Mouse (Mus musculus): Measurements from ENCODE around the gene Rps19. TPM values are rescaled to one million over a fixed set of nuclear protein-coding genes. Genes with fewer than 3 reads are reported as not detected.
A peak's percentile ranks its signal among the peaks of the same experiment; 100 is the strongest.

Rps19 gene
- polyA plus RNA-seq, 1 experiment from 2014 or later, result 2,364 TPM

DNA sequence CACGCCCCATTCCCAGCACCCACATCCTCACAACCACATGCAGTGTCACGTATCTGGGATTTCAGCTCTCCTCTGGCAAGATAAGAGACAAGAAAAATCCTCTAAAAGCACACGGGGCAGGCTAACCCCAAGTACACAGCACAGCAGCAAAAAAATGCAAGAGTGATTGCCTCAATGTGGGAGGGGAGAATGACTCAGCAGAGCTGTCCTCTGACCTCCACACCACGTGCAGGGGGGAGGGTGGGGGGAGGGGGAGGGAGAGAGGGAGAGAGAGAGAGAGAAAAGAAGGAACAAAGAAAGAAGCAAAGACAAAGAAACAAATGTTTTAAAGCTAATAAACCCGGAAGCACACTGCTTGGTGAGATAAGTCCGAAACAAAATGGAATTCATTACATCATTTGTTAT, 33.3 kb upstream of the Rps19 start:
- H3K36me3 ChIP-seq (ENCODE audit: insufficient read depth, low read length), result no peaks in the 10 kb centered on the region
- no peak overlapping the region for H3K4me3 ChIP-seq (ENCODE audit: low read length)
- H3K4me2 ChIP-seq (replicated peaks; ENCODE audit: low read depth, low read length), result no peak overlapping the region
- H3K4me1 ChIP-seq (ENCODE audit: insufficient read depth, low read length), result peaks cover 9% of the 10 kb centered on the region; the same call in 1 of the 2 replicates
- 36% methylated on average over 6 of the region's 6 CpGs for WGBS
- no peaks in the 10 kb centered on the region for H3K9me3 ChIP-seq (ENCODE audit: low read length)
- H3K27me3 ChIP-seq (ENCODE audit: insufficient read depth, low read length), result no peaks in the 10 kb centered on the region
- 0 out of 2 replicates have a peak, but pooled peaks have one; percentile 23 for ATAC-seq (ENCODE audit: low FRiP score, low TSS enrichment)
- no peak overlapping the region for H3K27ac ChIP-seq (ENCODE audit: low read length)
- H3K9ac ChIP-seq (replicated peaks; ENCODE audit: low read length), result no peak overlapping the region

DNA sequence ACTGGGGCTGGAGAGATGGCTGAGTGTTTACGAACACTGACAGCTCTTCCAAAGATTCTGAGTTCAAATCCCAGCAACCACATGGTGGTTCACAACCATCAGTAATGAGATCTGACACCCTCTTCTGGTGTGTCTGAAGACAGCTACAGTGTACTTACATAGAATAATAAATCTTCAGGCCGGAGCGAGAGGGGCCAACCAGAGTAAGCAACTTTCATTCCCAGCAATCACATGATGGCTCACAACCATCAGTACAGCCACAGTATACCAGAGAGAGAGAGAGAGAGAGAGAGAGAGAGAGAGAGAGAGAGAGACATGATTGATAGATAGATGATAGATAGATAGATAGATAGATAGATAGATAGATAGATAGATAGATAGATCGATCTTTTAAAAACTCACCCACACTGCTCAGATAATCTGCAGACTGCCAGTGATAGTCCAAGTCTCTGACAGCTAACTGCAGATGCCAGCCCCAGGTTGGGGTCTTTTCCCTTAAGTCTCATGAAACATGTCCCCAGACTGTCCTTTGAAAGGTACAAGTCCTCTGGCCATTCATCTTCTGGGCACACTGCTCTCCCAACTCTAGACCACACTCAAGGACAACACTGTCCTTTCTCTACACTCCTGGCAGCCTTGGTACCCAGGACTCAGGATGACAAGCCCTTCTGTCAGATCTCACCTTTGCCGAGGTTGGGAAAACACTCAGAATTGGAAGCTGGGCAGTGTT, 32.4 kb upstream of the Rps19 start:
- H3K9ac ChIP-seq (replicated peaks; ENCODE audit: low read length), result no peak overlapping the region
- H3K4me3 ChIP-seq (ENCODE audit: low read length), result no peak overlapping the region
- H3K4me2 ChIP-seq (replicated peaks; ENCODE audit: low read depth, low read length), result no peak overlapping the region
- peaks cover 9% of the 10 kb centered on the region; the same call in 1 of the 2 replicates for H3K4me1 ChIP-seq (ENCODE audit: insufficient read depth, low read length)
- H3K9me3 ChIP-seq (ENCODE audit: low read length), result no peaks in the 10 kb centered on the region
- no peaks in the 10 kb centered on the region for H3K27me3 ChIP-seq (ENCODE audit: insufficient read depth, low read length)
- ATAC-seq (ENCODE audit: low FRiP score, low TSS enrichment), result no peak
- no peaks in the 10 kb centered on the region for H3K36me3 ChIP-seq (ENCODE audit: insufficient read depth, low read length)
- no peak overlapping the region for H3K27ac ChIP-seq (ENCODE audit: low read length)
- 74% methylated on average over 5 of the region's 5 CpGs for WGBS

DNA sequence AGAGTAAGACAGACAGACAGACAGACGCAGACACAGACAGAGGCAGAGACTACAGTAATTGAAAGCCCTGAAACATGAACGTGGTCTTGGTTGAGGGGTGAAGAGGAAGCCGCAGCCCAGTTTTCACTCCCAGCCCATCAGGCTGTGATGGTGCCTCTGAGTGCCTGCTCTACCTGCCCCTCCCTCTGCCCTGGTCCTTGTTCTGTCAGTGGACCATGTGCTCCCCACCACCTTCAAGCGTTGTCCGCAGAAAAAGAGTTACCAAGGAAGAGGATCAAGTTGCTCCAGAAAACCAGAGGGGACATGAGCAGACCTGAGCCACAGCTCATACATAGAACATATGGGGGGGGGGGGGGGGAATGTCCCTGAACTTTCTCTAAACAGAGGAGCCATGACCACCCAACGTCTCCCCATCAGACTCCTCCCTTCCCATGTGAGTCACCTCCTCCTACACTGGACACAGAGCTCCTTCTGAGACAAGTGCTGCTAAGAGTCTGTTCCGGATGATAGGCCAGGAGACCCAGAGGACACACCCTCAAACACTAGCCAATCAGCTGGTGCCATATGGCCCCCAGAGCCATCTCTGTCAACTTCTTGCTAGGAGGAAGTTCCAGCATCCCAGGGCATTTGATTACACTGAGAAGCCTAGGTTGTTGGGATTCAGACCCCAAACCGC, 31.5 kb upstream of the Rps19 start:
- H3K4me3 ChIP-seq (ENCODE audit: low read length), result no peak overlapping the region
- H3K27me3 ChIP-seq (ENCODE audit: insufficient read depth, low read length), result no peaks in the 10 kb centered on the region; the same call in 1 of the 2 replicates
- H3K4me2 ChIP-seq (replicated peaks; ENCODE audit: low read depth, low read length), result no peak overlapping the region
- H3K9ac ChIP-seq (replicated peaks; ENCODE audit: low read length), result no peak overlapping the region
- 64% methylated on average over 8 of the region's 8 CpGs for WGBS
- peak; percentile 65 for ATAC-seq (ENCODE audit: low FRiP score, low TSS enrichment)
- no peaks in the 10 kb centered on the region for H3K9me3 ChIP-seq (ENCODE audit: low read length)
- H3K4me1 ChIP-seq (ENCODE audit: insufficient read depth, low read length), result peaks cover 9% of the 10 kb centered on the region; the same call in 1 of the 2 replicates
- H3K36me3 ChIP-seq (ENCODE audit: insufficient read depth, low read length), result no peaks in the 10 kb centered on the region
- no peak overlapping the region for H3K27ac ChIP-seq (ENCODE audit: low read length)

DNA sequence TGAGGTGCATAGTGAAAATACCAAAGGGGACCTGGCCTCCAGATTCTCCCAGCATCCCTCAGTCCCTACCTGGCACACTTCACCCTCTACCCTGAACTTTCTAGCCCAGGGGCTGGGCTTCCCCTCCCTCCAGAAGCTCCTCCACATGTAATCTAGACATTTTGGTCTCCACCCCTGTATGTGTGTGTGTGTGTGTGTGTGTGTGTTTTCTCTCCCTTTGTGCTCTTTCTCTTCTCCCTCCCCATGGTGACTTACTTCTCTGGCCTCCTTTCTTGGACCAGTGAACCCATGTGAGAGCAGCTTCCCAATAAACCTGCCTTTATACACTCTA, 31.0 kb upstream of the Rps19 start:
- H3K4me1 ChIP-seq (ENCODE audit: insufficient read depth, low read length), result peaks cover 9% of the 10 kb centered on the region; the same call in 1 of the 2 replicates
- no peaks in the 10 kb centered on the region for H3K36me3 ChIP-seq (ENCODE audit: insufficient read depth, low read length)
- no peak overlapping the region for H3K4me2 ChIP-seq (replicated peaks; ENCODE audit: low read depth, low read length)
- no peak overlapping the region for H3K4me3 ChIP-seq (ENCODE audit: low read length)
- no peak overlapping the region for H3K27ac ChIP-seq (ENCODE audit: low read length)
- H3K9me3 ChIP-seq (ENCODE audit: low read length), result no peaks in the 10 kb centered on the region
- H3K27me3 ChIP-seq (ENCODE audit: insufficient read depth, low read length), result no peaks in the 10 kb centered on the region; the same call in 1 of the 2 replicates
- H3K9ac ChIP-seq (replicated peaks; ENCODE audit: low read length), result no peak overlapping the region
- ATAC-seq (ENCODE audit: low FRiP score, low TSS enrichment), result no peak; the same call in 1 of the 2 replicates

- 20% methylated on average over 7 of the region's 7 CpGs for WGBS
- H3K4me3 ChIP-seq (ENCODE audit: low read length), result no peak overlapping the region
- H3K9me3 ChIP-seq (ENCODE audit: low read length), result no peaks in the 10 kb centered on the region
- H3K27me3 ChIP-seq (ENCODE audit: insufficient read depth, low read length), result no peaks in the 10 kb centered on the region; the same call in 1 of the 2 replicates
- H3K4me2 ChIP-seq (replicated peaks; ENCODE audit: low read depth, low read length), result no peak overlapping the region
- H3K4me1 ChIP-seq (ENCODE audit: insufficient read depth, low read length), result peaks cover 9% of the 10 kb centered on the region; the same call in 1 of the 2 replicates
- no peak overlapping the region for H3K27ac ChIP-seq (ENCODE audit: low read length)
- H3K9ac ChIP-seq (replicated peaks; ENCODE audit: low read length), result 0 out of 2 replicates have a peak overlapping the region, but pooled peaks have one; percentile 4
- peak; percentile 26; the same call in 1 of the 2 replicates for ATAC-seq (ENCODE audit: low FRiP score, low TSS enrichment)
- no peaks in the 10 kb centered on the region for H3K36me3 ChIP-seq (ENCODE audit: insufficient read depth, low read length)
Measured at GRCm38 (mm10) chr7:24853695-24854094, 30.5 kb upstream of the Rps19 start.

GRCm38 (mm10) chr7:24856460-24857120, 27.6 kb upstream of the Rps19 start:
- H3K27me3 ChIP-seq (ENCODE audit: insufficient read depth, low read length), result no peaks in the 10 kb centered on the region; the same call in 1 of the 2 replicates
- H3K9ac ChIP-seq (replicated peaks; ENCODE audit: low read length), result no peak overlapping the region
- no peaks in the 10 kb centered on the region for H3K36me3 ChIP-seq (ENCODE audit: insufficient read depth, low read length)
- no peak overlapping the region for H3K27ac ChIP-seq (ENCODE audit: low read length)
- WGBS, result 52% methylated on average over 6 of the region's 6 CpGs
- H3K4me2 ChIP-seq (replicated peaks; ENCODE audit: low read depth, low read length), result no peak overlapping the region
- no peak for ATAC-seq (ENCODE audit: low FRiP score, low TSS enrichment)
- H3K4me3 ChIP-seq (ENCODE audit: low read length), result no peak overlapping the region
- H3K9me3 ChIP-seq (ENCODE audit: low read length), result no peaks in the 10 kb centered on the region
- H3K4me1 ChIP-seq (ENCODE audit: insufficient read depth, low read length), result peaks cover 6% of the 10 kb centered on the region; the same call in 1 of the 2 replicates

- Histone ChIP-seq H3K4me1 (ENCODE audit: insufficient read depth, low read length) (no peaks in the 10 kb centered on the region), H3K4me3 (ENCODE audit: low read length) (no peak overlapping the region), H3K27me3 (ENCODE audit: insufficient read depth, low read length) (no peaks in the 10 kb centered on the region; the same call in 1 of the 2 replicates), H3K9me3 (ENCODE audit: low read length) (no peaks in the 10 kb centered on the region), H3K27ac (ENCODE audit: low read length) (no peak overlapping the region), H3K36me3 (ENCODE audit: insufficient read depth, low read length) (no peaks in the 10 kb centered on the region), H3K4me2 (replicated peaks; ENCODE audit: low read depth, low read length) (no peak overlapping the region), H3K9ac (replicated peaks; ENCODE audit: low read length) (no peak overlapping the region)
- no peak for ATAC-seq (ENCODE audit: low FRiP score, low TSS enrichment)
- WGBS, result 65% methylated on average over 5 of the region's 5 CpGs
Measured at GRCm38 (mm10) chr7:24859234-24859633, 24.9 kb upstream of the Rps19 start.

DNA sequence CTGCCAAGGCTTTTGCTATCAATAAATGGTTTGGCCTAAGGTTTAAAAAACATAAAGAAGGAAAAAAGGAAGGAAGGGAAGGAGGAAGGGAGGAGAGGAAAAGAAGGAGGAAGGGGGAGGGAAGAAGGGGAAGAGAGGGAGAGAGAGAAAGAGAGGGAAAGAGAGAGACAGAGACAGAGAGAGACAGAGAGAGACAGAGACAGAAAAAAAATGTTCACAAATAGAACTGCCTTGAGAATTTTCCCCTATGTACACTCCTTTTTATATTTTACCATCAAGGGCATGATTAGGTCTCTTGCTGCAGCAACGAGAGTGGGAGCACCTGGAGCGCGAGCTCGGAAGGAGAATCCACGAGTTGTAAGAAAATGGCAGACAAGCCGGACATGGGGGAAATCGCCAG, 22.3 kb upstream of the Rps19 start, which contains the start of gene Gm9844:
Gene Gm9844, plus strand, starts transcription at position 301 of the 400 bp plus-strand sequence.
- WGBS, result 81% methylated on average over 7 of the region's 7 CpGs
- Histone ChIP-seq H3K9me3 (ENCODE audit: low read length) (no peaks in the 10 kb centered on the region), H3K4me3 (ENCODE audit: low read length) (no peak within 1 kb of the TSS), H3K4me1 (ENCODE audit: insufficient read depth, low read length) (no peaks in the 10 kb centered on the region), H3K9ac (replicated peaks; ENCODE audit: low read length) (no peak within 1 kb of the TSS), H3K4me2 (replicated peaks; ENCODE audit: low read depth, low read length) (no peak within 1 kb of the TSS), H3K36me3 (ENCODE audit: insufficient read depth, low read length) (no peaks in the 10 kb centered on the region), H3K27ac (ENCODE audit: low read length) (no peak within 1 kb of the TSS), H3K27me3 (ENCODE audit: insufficient read depth, low read length) (no peaks in the 10 kb centered on the region; the same call in 1 of the 2 replicates)
- no peak for ATAC-seq (ENCODE audit: low FRiP score, low TSS enrichment)

DNA sequence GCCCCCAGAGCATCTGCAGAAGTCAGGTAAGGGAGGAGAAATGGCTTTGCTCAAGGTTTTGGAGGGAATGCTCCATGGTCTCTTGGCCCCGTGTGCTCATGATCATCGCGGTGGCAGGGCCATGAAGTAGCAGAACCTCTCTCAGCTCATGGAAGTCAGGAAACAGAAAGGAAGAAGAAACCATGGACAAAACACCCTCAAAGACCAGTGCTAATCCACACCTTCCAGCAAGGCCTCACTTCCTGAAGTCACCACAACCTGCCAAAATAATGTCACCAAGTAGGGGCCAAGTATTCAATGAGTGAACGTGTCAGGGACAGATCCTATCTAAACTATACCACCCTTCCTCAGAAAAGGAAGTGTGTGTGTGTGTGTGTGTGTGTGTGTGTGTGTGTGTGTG, 21.3 kb upstream of the Rps19 start:
- Histone ChIP-seq H3K9me3 (ENCODE audit: low read length) (no peaks in the 10 kb centered on the region), H3K4me1 (ENCODE audit: insufficient read depth, low read length) (no peaks in the 10 kb centered on the region), H3K9ac (replicated peaks; ENCODE audit: low read length) (no peak overlapping the region), H3K4me2 (replicated peaks; ENCODE audit: low read depth, low read length) (no peak overlapping the region), H3K36me3 (ENCODE audit: insufficient read depth, low read length) (no peaks in the 10 kb centered on the region), H3K4me3 (ENCODE audit: low read length) (no peak overlapping the region), H3K27ac (ENCODE audit: low read length) (no peak overlapping the region), H3K27me3 (ENCODE audit: insufficient read depth, low read length) (no peaks in the 10 kb centered on the region)
- no peak for ATAC-seq (ENCODE audit: low FRiP score, low TSS enrichment)
- WGBS, result 85% methylated on average over 4 of the region's 4 CpGs
